Mouse (Mus musculus): ENCODE data around the gene Camk2d. TPM values are rescaled to one million over a fixed set of nuclear protein-coding genes. Genes with fewer than 3 reads are reported as not detected.

Camk2d gene
- total and polyA plus RNA-seq, 3 experiments = 0.07 to 0.35 TPM; not detected in 1

DNA sequence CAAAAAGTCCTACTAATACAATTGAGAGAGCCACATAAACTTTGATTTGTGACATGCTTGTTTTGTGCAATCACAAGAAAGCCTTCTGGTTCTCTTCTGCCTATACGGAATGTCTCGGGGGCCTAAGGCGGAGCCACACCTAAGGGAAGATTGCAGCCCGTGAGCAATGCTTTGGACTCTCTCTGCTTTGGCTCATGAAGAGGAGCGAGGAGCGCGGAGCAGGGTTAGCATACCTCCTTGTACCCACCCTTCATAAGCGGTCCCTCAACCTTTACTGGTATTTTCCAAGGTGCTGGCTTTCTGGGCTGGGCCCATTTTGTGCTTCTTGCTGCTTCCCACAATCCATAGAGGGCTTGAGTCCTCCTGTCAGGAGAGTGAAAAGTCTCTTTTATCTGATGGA lies 96.7 kb downstream of the Camk2d start:
- no peak for DNase-seq (ENCODE audit: low read depth, low spot score)
- no peak overlapping the region for H3K27ac ChIP-seq (ENCODE audit: control insufficient read depth, low read depth, low read length)
- H3K79me2 ChIP-seq (ENCODE audit: control insufficient read depth, insufficient read depth, low read length, poor library complexity) = no peaks in the 10 kb centered on the region
- no peak for TF ChIP-seq MAFK (IDR thresholded peaks at IDR 0.05; ENCODE audit: borderline replicate concordance, low read depth, low read length)
- peak in 1 of 2 experiments; percentile 22; a peak in 1 of 4 replicates for TF ChIP-seq EP300 (IDR thresholded peaks at IDR 0.05; ENCODE audit: low read depth in 1 of 2, low read length in 2 of 2)
- no peaks in the 10 kb centered on the region for H3K4me1 ChIP-seq (ENCODE audit: control insufficient read depth in 1 of 2, insufficient read depth in 2 of 2, low read length in 2 of 2)
- no peaks in the 10 kb centered on the region; a peak in 1 of 4 replicates for H3K36me3 ChIP-seq (ENCODE audit: control insufficient read depth in 1 of 2, insufficient read depth in 2 of 2, low read length in 2 of 2)
- peak overlapping the region in 1 of 2 experiments; percentile 63; a peak in 1 of 4 replicates for H3K4me3 ChIP-seq (ENCODE audit: control insufficient read depth in 1 of 2, insufficient read depth in 1 of 2, low read depth in 2 of 2, low read length in 2 of 2)
- H3K27me3 ChIP-seq (ENCODE audit: control insufficient read depth in 1 of 2, insufficient read depth in 2 of 2, low read length in 2 of 2) = no peaks in the 10 kb centered on the region
- H3K9me3 ChIP-seq (replicated peaks; ENCODE audit: insufficient read depth, low read length) = no peaks in the 10 kb centered on the region
- H3K9ac ChIP-seq (ENCODE audit: control insufficient read depth, low read depth, low read length, poor library complexity, severe bottlenecking) = no peak overlapping the region

- Histone ChIP-seq H3K79me2 (ENCODE audit: control insufficient read depth, insufficient read depth, low read length, poor library complexity) (no peaks in the 10 kb centered on the region), H3K4me1 (ENCODE audit: control insufficient read depth in 1 of 2, insufficient read depth in 2 of 2, low read length in 2 of 2) (no peaks in the 10 kb centered on the region), H3K27me3 (ENCODE audit: control insufficient read depth in 1 of 2, insufficient read depth in 2 of 2, low read length in 2 of 2) (no peaks in the 10 kb centered on the region), H3K4me3 (ENCODE audit: control insufficient read depth in 1 of 2, insufficient read depth in 1 of 2, low read depth in 2 of 2, low read length in 2 of 2) (peak overlapping the region; percentile 63 to 74), H3K36me3 (ENCODE audit: control insufficient read depth in 1 of 2, insufficient read depth in 2 of 2, low read length in 2 of 2) (no peaks in the 10 kb centered on the region; a peak in 1 of 4 replicates), H3K9me3 (replicated peaks; ENCODE audit: insufficient read depth, low read length) (no peaks in the 10 kb centered on the region), H3K27ac (ENCODE audit: control insufficient read depth, low read depth, low read length) (no peak overlapping the region), H3K9ac (ENCODE audit: control insufficient read depth, low read depth, low read length, poor library complexity, severe bottlenecking) (peak overlapping the region; percentile 48; the same call in 1 of the 2 replicates)
- DNase-seq (ENCODE audit: low read depth, low spot score) = peak; percentile 30
- TF ChIP-seq HCFC1 (IDR thresholded peaks at IDR 0.05; ENCODE audit: low read depth, low read length) = no peak
- no peak for TF ChIP-seq ELF1 (IDR thresholded peaks at IDR 0.05; ENCODE audit: low read depth, low read length)
- no peak for TF ChIP-seq POLR2A (IDR thresholded peaks at IDR 0.05; ENCODE audit: control insufficient read depth in 1 of 2, insufficient read depth in 1 of 2, low read depth in 1 of 2, low read length in 2 of 2, poor library complexity in 1 of 2)
- no peak for TF ChIP-seq ZNF384 (IDR thresholded peaks at IDR 0.05; ENCODE audit: low read depth, low read length)
- TF ChIP-seq SIN3A (IDR thresholded peaks at IDR 0.05; ENCODE audit: low read length) = no peak
- TF ChIP-seq TBP (IDR thresholded peaks at IDR 0.05; ENCODE audit: low read depth, low read length) = no peak
- TF ChIP-seq MYB (IDR thresholded peaks at IDR 0.05; ENCODE audit: low read depth, low read length) = no peak
- no peak for TF ChIP-seq RCOR1 (IDR thresholded peaks at IDR 0.05; ENCODE audit: low read depth, low read length)
- no peak for TF ChIP-seq JUND (IDR thresholded peaks at IDR 0.05; ENCODE audit: low read depth, low read length)
- TF ChIP-seq USF1 (IDR thresholded peaks at IDR 0.05; ENCODE audit: low read depth, low read length) = no peak
- TF ChIP-seq POLR2AphosphoS5 (IDR thresholded peaks at IDR 0.05; ENCODE audit: borderline replicate concordance, low read depth, low read length) = no peak
- TF ChIP-seq CHD1 (IDR thresholded peaks at IDR 0.05; ENCODE audit: low read depth, low read length) = no peak
- no peak for TF ChIP-seq ZMIZ1 (IDR thresholded peaks at IDR 0.05; ENCODE audit: low read depth, low read length)
- no peak for TF ChIP-seq MAZ (IDR thresholded peaks at IDR 0.05; ENCODE audit: low read depth, low read length)
- no peak for TF ChIP-seq MAFK (IDR thresholded peaks at IDR 0.05; ENCODE audit: borderline replicate concordance, low read depth, low read length)
- no peak for TF ChIP-seq EP300 (IDR thresholded peaks at IDR 0.05; ENCODE audit: low read depth in 1 of 2, low read length in 2 of 2)
- TF ChIP-seq ETS1 (IDR thresholded peaks at IDR 0.05; ENCODE audit: low read depth, low read length) = no peak
- no peak for TF ChIP-seq RAD21 (IDR thresholded peaks at IDR 0.05; ENCODE audit: low read depth, low read length)
- no peak for TF ChIP-seq MYC (IDR thresholded peaks at IDR 0.05; ENCODE audit: low read depth, low read length)
- no peak for TF ChIP-seq SMC3 (IDR thresholded peaks at IDR 0.05; ENCODE audit: low read depth, low read length)
Observed at GRCm38 (mm10) chr3:126693302-126693701, 97.2 kb downstream of the Camk2d start.

Data from MEL (cell line).